Comparison of ENCODE assay signal across 23 mouse cellular contexts in the genomic region with DNA sequence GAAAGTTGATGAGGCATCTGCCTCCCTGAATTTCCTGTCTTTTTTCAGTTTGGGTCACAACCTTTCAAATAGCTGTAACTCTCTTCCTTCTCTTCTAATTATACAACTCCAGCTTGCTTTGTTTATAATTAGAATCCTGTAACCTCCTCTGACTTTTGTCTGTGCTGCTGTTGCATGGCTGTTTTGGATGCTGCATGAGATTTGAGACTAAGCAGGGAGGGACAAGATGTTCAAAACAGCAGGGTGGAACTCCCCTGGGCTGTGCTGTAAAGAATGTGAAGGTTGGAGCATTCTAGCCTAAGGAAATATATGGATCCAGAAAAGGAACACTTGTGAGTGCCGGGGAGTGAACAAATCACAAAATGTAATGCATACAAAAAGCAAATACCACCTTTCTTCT.
DNase-seq lines count a peak whose midpoint lies in the region; ATAC-seq and TF ChIP-seq lines count a peak whose summit lies in the region.
"Had no signal": no experiment of that assay in that cellular context is flagged by ENCODE, and none has a peak within 500 bp of the region (broad histone marks: within the 10 kb centered on the region; RNA-seq: fewer than 3 reads in every experiment).

No protein-coding gene starts in this region.

- H3K4me1 ChIP-seq in hindbrain, embryonic 16.5 days (ENCODE audit: control insufficient read depth, insufficient read depth, low read depth, low read length): peaks cover 2% of the 10 kb centered on the region; the same call in 1 of the 2 replicates
- H3K4me1 ChIP-seq in hindbrain, embryonic 14.5 days (replicated peaks; ENCODE audit: control insufficient read depth, insufficient read depth, low read length): 0 out of 2 replicates have a peak, but pooled peaks cover 6% of the 10 kb centered on the region
- no peaks in the 10 kb centered on the region for H3K4me1 ChIP-seq in lung, embryonic 14.5 days (ENCODE audit: insufficient read depth)
- H3K4me1 ChIP-seq: heart, embryonic 15.5 days; limb, embryonic 15.5 days had no signal

- TF ChIP-seq CTCF in lung, embryonic 14.5 days (IDR thresholded peaks at IDR 0.05; ENCODE audit: low read depth): no peak

- no peak overlapping the region for H3K4me2 ChIP-seq in hindbrain, embryonic 16.5 days (ENCODE audit: low read length)
- H3K4me2 ChIP-seq in hindbrain, embryonic 14.5 days (replicated peaks): no peak overlapping the region
- no peak overlapping the region for H3K4me2 ChIP-seq in lung, embryonic 14.5 days
- H3K4me2 ChIP-seq: heart, embryonic 15.5 days; limb, embryonic 15.5 days had no signal

- H3K27me3 ChIP-seq in hindbrain, embryonic 16.5 days (replicated peaks; ENCODE audit: control insufficient read depth, insufficient read depth, low read length): no peaks in the 10 kb centered on the region
- H3K27me3 ChIP-seq in hindbrain, embryonic 14.5 days (ENCODE audit: control insufficient read depth, insufficient read depth, low read length): no peaks in the 10 kb centered on the region
- no peaks in the 10 kb centered on the region for H3K27me3 ChIP-seq in lung, embryonic 14.5 days (ENCODE audit: insufficient read depth, low read length)
- H3K27me3 ChIP-seq: heart, embryonic 15.5 days; limb, embryonic 15.5 days had no signal

- no peak overlapping the region for H3K4me3 ChIP-seq in hindbrain, embryonic 16.5 days (ENCODE audit: low read length)
- H3K4me3 ChIP-seq in hindbrain, embryonic 14.5 days (replicated peaks; ENCODE audit: low read length): no peak overlapping the region
- H3K4me3 ChIP-seq in lung, embryonic 14.5 days (ENCODE audit: low read depth, low read length): no peak overlapping the region
- H3K4me3 ChIP-seq: heart, embryonic 15.5 days; limb, embryonic 15.5 days; myocyte had no signal

- WGBS in hindbrain, embryonic 16.5 days: 53% methylated on average over 1 of the region's 1 CpGs
- WGBS in hindbrain, embryonic 14.5 days: 51% methylated on average over 1 of the region's 1 CpGs
- WGBS in lung, embryonic 14.5 days: 73% methylated on average over 1 of the region's 1 CpGs

- no peaks in the 10 kb centered on the region for H3K9me3 ChIP-seq in hindbrain, embryonic 16.5 days (ENCODE audit: control insufficient read depth, low read length)
- H3K9me3 ChIP-seq in hindbrain, embryonic 14.5 days (ENCODE audit: control insufficient read depth, low read length): no peaks in the 10 kb centered on the region
- no peaks in the 10 kb centered on the region for H3K9me3 ChIP-seq in lung, embryonic 14.5 days (ENCODE audit: low read depth, low read length)
- H3K9me3 ChIP-seq: heart, embryonic 15.5 days; limb, embryonic 15.5 days had no signal

- H3K9ac ChIP-seq in hindbrain, embryonic 16.5 days (ENCODE audit: low read depth, low read length): no peak overlapping the region
- H3K9ac ChIP-seq in hindbrain, embryonic 14.5 days: no peak overlapping the region
- no peak overlapping the region for H3K9ac ChIP-seq in lung, embryonic 14.5 days
- H3K9ac ChIP-seq: heart, embryonic 15.5 days; limb, embryonic 15.5 days; liver, embryonic 14.5 days had no signal

- DNase-seq in cerebellum, adult 9-10 months: peak; percentile 25
- no peak for DNase-seq in cerebellum, adult 11 months
- no peak for DNase-seq in hindbrain, embryonic 14.5 days (ENCODE audit: low spot score)
- peak; percentile 35 for DNase-seq in lung, embryonic 14.5 days
- DNase-seq in lung, postnatal 10 days: no peak
- DNase-seq in retina, postnatal 1 day: peak; percentile 3
- no peak for DNase-seq in retina, embryonic 14.5 days (ENCODE audit: low spot score)
- DNase-seq: adrenal gland, adult 8-10 months; cerebellum, adult 8-10 months; gastrocnemius, postnatal 36 days; kidney, adult 11 months; layer of hippocampus, adult 9-11 months; lung, postnatal 14 days; right cerebral cortex, postnatal 25 days; thymus, postnatal 36 days had no signal

- ATAC-seq in hindbrain, embryonic 16.5 days: peak; percentile 48; the same call in 1 of the 2 replicates
- ATAC-seq in hindbrain, embryonic 14.5 days (ENCODE audit: low FRiP score): no peak
- peak; percentile 49; the same call in 1 of the 2 replicates for ATAC-seq in lung, embryonic 14.5 days (ENCODE audit: insufficient read depth)
- ATAC-seq: activated CD4-positive, CD25-positive, alpha-beta regulatory T cell, adult 4 months; forebrain, embryonic 16.5 days; midbrain, embryonic 16.5 days had no signal

- no peaks in the 10 kb centered on the region for H3K36me3 ChIP-seq in hindbrain, embryonic 16.5 days (ENCODE audit: control insufficient read depth, insufficient read depth, low read length)
- H3K36me3 ChIP-seq in hindbrain, embryonic 14.5 days (replicated peaks; ENCODE audit: control insufficient read depth, insufficient read depth): no peaks in the 10 kb centered on the region
- no peaks in the 10 kb centered on the region for H3K36me3 ChIP-seq in lung, embryonic 14.5 days (ENCODE audit: insufficient read depth)
- H3K36me3 ChIP-seq: heart, embryonic 15.5 days; limb, embryonic 15.5 days had no signal

- no peak overlapping the region for H3K27ac ChIP-seq in hindbrain, embryonic 16.5 days (ENCODE audit: low read depth, low read length)
- no peak overlapping the region for H3K27ac ChIP-seq in hindbrain, embryonic 14.5 days
- H3K27ac ChIP-seq in lung, embryonic 14.5 days (ENCODE audit: low read depth): no peak overlapping the region; the same call in 1 of the 2 replicates
- H3K27ac ChIP-seq: heart, embryonic 15.5 days; limb, embryonic 15.5 days; liver, embryonic 14.5 days had no signal

Comparison
In these comparisons a context has a peak if more than half of its experiments do, and no peak if none do; other contexts are left out.
1. DNase-seq: peak in cerebellum, adult 9-10 months (single experiment), lung, embryonic 14.5 days (single experiment) and retina, postnatal 1 day (single experiment); none in cerebellum, adult 11 months (single experiment), hindbrain, embryonic 14.5 days (single experiment), lung, postnatal 10 days (single experiment) and retina, embryonic 14.5 days (single experiment).